Mouse (Mus musculus) myocyte (in vitro differentiated cells): Measurements from ENCODE around the gene Fam107b. TPM values are rescaled to one million over a fixed set of nuclear protein-coding genes. Genes with fewer than 3 reads are reported as not detected.

Source experiments
- H3K27me3 ChIP-seq: one replicate; pipeline ENCODE4 v1.6.1; 2011; ENCODE audit not compliant: control insufficient read depth, insufficient read depth, insufficient read length
- H3K36me3 ChIP-seq: one replicate; pipeline ENCODE4 v1.6.1; 2011; ENCODE audit not compliant: control insufficient read depth, insufficient read depth
- H3K4me2 ChIP-seq: one replicate; pipeline ENCODE4 v1.6.1; 2011; ENCODE audit warnings: low read depth, control low read depth
- H3K4me3 ChIP-seq: one replicate; pipeline ENCODE4 v1.5.1; 2011; ENCODE audit warnings: mild to moderate bottlenecking, control low read depth, moderate library complexity
- H3K79me2 ChIP-seq: one replicate; pipeline ENCODE4 v1.6.1; 2011; ENCODE audit not compliant: control insufficient read depth, insufficient read depth
- H3ac ChIP-seq: one replicate; pipeline ENCODE4 v1.6.1; 2011; ENCODE audit not compliant: control insufficient read depth, insufficient read length
- CEBPB ChIP-seq: IDR thresholded peaks from 2 replicates; pipeline ENCODE4 v1.6.1; 2011; ENCODE audit warnings: mild to moderate bottlenecking, moderate library complexity; ENCODE audit not compliant: poor library complexity, insufficient read depth, severe bottlenecking
- E2F4 ChIP-seq: IDR thresholded peaks from one replicate; pipeline ENCODE4 v1.6.1; 2011; ENCODE audit warnings: mild to moderate bottlenecking, control low read depth, moderate library complexity; ENCODE audit not compliant: insufficient read depth
- MAX ChIP-seq: IDR thresholded peaks from one replicate; pipeline ENCODE4 v1.6.1; 2011; ENCODE audit warnings: low read depth, mild to moderate bottlenecking, control low read depth
- MYOD1 ChIP-seq, 3 experiments: IDR thresholded peaks; one replicate each; pipeline ENCODE4 v1.6.1; 2011; ENCODE audit warnings: control low read depth in 2 of 3, low read depth in 2 of 3, mild to moderate bottlenecking in 2 of 3, moderate library complexity in 1 of 3; ENCODE audit not compliant: insufficient read length in 2 of 3, control insufficient read depth in 1 of 3
- MYOG ChIP-seq, 3 experiments: IDR thresholded peaks; one replicate each; pipeline ENCODE4 v1.6.1; 2011; ENCODE audit warnings: control low read depth in 2 of 3, low read depth in 2 of 3, mild to moderate bottlenecking in 2 of 3; ENCODE audit not compliant: insufficient read length in 2 of 3, control insufficient read depth in 1 of 3, insufficient read depth in 1 of 3
- POLR2A ChIP-seq: IDR thresholded peaks from one replicate; pipeline ENCODE4 v1.6.1; 2011; ENCODE audit warnings: low read depth, mild to moderate bottlenecking, control low read depth, moderate library complexity; ENCODE audit not compliant: insufficient read length
- POLR2AphosphoS2 ChIP-seq: IDR thresholded peaks from one replicate; pipeline ENCODE4 v1.6.1; 2011; ENCODE audit warnings: low read depth, control low read depth; ENCODE audit not compliant: insufficient read length
- REST ChIP-seq: IDR thresholded peaks from one replicate; pipeline ENCODE4 v1.6.1; 2011; ENCODE audit warnings: mild to moderate bottlenecking, control low read depth, moderate library complexity; ENCODE audit not compliant: insufficient read depth, insufficient read length
- SRF ChIP-seq: IDR thresholded peaks from one replicate; pipeline ENCODE4 v1.6.1; 2011; ENCODE audit warnings: low read depth; ENCODE audit not compliant: control insufficient read depth, insufficient read length
- TCF12 ChIP-seq: IDR thresholded peaks from one replicate; pipeline ENCODE4 v1.6.1; 2011; ENCODE audit warnings: mild to moderate bottlenecking, control low read depth; ENCODE audit not compliant: poor library complexity, insufficient read depth, severe bottlenecking
- TCF3 ChIP-seq: IDR thresholded peaks from one replicate; pipeline ENCODE4 v1.6.1; 2011; ENCODE audit warnings: low read depth, control low read depth; ENCODE audit not compliant: insufficient read length
- USF1 ChIP-seq: IDR thresholded peaks from one replicate; pipeline ENCODE4 v1.6.1; 2011; ENCODE audit warnings: low read depth, mild to moderate bottlenecking, control low read depth, moderate library complexity
- polyA plus RNA-seq: library from polyadenylated mRNA; unstranded; fragments of >200 nt; fragmentation: generic; extraction: Trizol; gene quantifications from one replicate; pipeline ENCODE4 v1.2.1, GENCODE M21; 2012; ENCODE audit warnings: missing spikeins

Fam107b gene
- polyA plus RNA-seq, 1 experiment = 10.0 TPM

- Histone ChIP-seq H3K36me3 (no peaks in the 10 kb centered on the region), H3K4me2 (no peak overlapping the region), H3ac (no peak overlapping the region), H3K4me3 (no peak overlapping the region), H3K27me3 (no peaks in the 10 kb centered on the region), H3K79me2 (peaks cover 36% of the 10 kb centered on the region)
- no peak for TF ChIP-seq POLR2A
- TF ChIP-seq REST = no peak
- no peak for TF ChIP-seq TCF3
Observed at GRCm38 (mm10) chr2:3738734-3739133, 168.4 kb downstream of the Fam107b start.

DNA sequence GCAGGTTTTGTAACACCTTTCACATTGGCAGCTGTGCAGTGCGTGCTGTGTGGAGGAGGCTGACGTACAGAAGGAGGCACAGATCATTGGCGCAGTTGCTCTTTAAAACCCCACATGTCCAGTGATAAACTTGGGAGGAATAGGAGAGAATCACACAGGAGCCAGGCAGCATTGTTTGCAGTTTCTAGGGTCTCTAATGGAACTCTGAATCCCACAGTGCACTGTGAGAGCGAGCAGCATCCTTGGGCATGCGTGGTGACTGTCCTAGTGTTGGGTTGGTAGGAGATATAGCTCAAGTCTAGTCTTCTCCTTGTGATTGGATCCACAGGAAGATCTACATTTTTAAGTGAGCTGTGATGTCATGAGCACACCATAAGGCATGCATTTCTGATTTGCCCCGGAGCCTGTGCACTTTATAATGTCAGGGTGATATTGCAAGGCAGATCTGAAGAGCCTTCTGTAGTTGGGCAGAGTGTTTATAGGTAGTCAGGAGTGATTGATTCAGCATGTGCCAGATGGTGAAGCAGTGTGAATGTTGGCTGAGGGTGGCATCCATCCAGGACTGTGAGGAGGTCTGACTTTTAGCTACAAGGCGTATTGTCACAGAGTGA lies 169.2 kb downstream of the Fam107b start:
- Histone ChIP-seq H3K36me3 (no peaks in the 10 kb centered on the region), H3K4me2 (no peak overlapping the region), H3ac (no peak overlapping the region), H3K79me2 (peaks cover 29% of the 10 kb centered on the region), H3K4me3 (no peak overlapping the region), H3K27me3 (no peaks in the 10 kb centered on the region)
- TF ChIP-seq CEBPB (no peak), TCF3 (no peak), REST (no peak), MYOD1 (IDR thresholded peaks at IDR 0.05; ENCODE audit: control insufficient read depth in 1 of 3, insufficient read length in 2 of 3, low read depth in 2 of 3) (no peak), USF1 (no peak), POLR2A (no peak), SRF (no peak), POLR2AphosphoS2 (no peak)

DNA sequence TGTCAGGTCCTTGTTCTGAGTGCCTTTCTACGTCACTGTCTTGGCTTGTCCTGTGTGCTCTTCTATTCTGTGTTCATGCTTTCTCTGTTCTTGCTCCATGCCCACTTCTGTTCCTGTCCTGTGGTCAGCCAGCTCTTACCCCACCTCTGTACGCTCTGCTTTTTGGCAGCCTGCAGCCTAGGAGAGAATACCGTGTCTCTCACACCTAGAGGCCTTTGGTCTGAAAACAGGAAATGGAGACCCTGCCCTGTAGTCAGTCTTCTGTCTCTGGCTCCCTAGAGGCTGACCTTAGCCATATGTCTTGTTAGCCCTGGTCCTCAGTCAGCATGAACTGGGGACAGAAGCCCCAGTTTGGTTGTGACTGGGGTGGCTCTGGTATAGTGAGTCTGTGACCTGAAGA lies 170.0 kb downstream of the Fam107b start:
- Histone ChIP-seq H3K4me2 (no peak overlapping the region), H3ac (no peak overlapping the region), H3K27me3 (no peaks in the 10 kb centered on the region), H3K36me3 (no peaks in the 10 kb centered on the region), H3K79me2 (peaks cover 21% of the 10 kb centered on the region), H3K4me3 (no peak overlapping the region)
- no peak for TF ChIP-seq SRF
- no peak for TF ChIP-seq TCF3
- no peak for TF ChIP-seq TCF12
- TF ChIP-seq USF1 = no peak
- no peak for TF ChIP-seq MYOD1 (IDR thresholded peaks at IDR 0.05; ENCODE audit: control insufficient read depth in 1 of 3, insufficient read length in 2 of 3, low read depth in 2 of 3)
- TF ChIP-seq REST = no peak
- no peak for TF ChIP-seq POLR2A
- no peak for TF ChIP-seq POLR2AphosphoS2
- TF ChIP-seq E2F4 = no peak
- no peak for TF ChIP-seq MYOG (IDR thresholded peaks at IDR 0.05; ENCODE audit: control insufficient read depth in 1 of 3, insufficient read depth in 1 of 3, insufficient read length in 2 of 3, low read depth in 2 of 3)
- TF ChIP-seq CEBPB = no peak
- TF ChIP-seq MAX = no peak

DNA sequence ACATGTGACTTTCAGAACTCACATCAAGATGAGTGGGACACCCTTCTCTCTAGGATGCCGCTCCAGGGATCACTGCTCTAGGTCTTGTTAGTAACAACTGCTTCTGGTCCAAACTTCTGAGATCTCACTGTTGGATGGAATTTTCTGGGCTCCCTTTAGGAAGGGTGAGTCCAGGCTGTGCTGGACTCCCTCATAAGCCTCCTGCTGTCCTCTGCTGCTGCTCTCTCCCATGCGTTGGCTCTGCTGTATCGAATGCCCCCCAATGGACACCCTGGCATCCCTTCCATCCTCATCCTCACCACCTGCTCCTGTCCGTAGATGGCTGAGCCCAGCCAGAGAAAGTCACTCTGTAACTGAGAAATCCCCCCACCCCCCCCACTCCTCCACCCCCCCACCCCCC lies 170.4 kb downstream of the Fam107b start:
- Histone ChIP-seq H3K4me2 (no peak overlapping the region), H3K79me2 (peaks cover 20% of the 10 kb centered on the region), H3ac (no peak overlapping the region), H3K36me3 (no peaks in the 10 kb centered on the region), H3K4me3 (no peak overlapping the region), H3K27me3 (no peaks in the 10 kb centered on the region)
- TF ChIP-seq MYOG (IDR thresholded peaks at IDR 0.05; ENCODE audit: control insufficient read depth in 1 of 3, insufficient read depth in 1 of 3, insufficient read length in 2 of 3, low read depth in 2 of 3) (no peak), POLR2A (no peak), E2F4 (no peak), CEBPB (no peak), POLR2AphosphoS2 (no peak), REST (no peak)

GRCm38 (mm10) chr2:3742519-3742918 lies 172.2 kb downstream of the Fam107b start:
- H3K4me3 ChIP-seq = no peak overlapping the region
- no peaks in the 10 kb centered on the region for H3K36me3 ChIP-seq
- no peak for TF ChIP-seq MYOD1 (IDR thresholded peaks at IDR 0.05; ENCODE audit: control insufficient read depth in 1 of 3, insufficient read length in 2 of 3, low read depth in 2 of 3)
- no peak for TF ChIP-seq POLR2A
- no peak for TF ChIP-seq E2F4
- no peak for TF ChIP-seq USF1
- TF ChIP-seq REST = no peak
- TF ChIP-seq MYOG (IDR thresholded peaks at IDR 0.05; ENCODE audit: control insufficient read depth in 1 of 3, insufficient read depth in 1 of 3, insufficient read length in 2 of 3, low read depth in 2 of 3) = no peak
- TF ChIP-seq CEBPB = no peak
- no peak for TF ChIP-seq TCF3
- no peak for TF ChIP-seq MAX
- no peak for TF ChIP-seq SRF

More at GRCm38 (mm10) chr2:3742519-3742918, 172.2 kb downstream of the Fam107b start:
- no peak overlapping the region for H3K4me2 ChIP-seq
- no peaks in the 10 kb centered on the region for H3K27me3 ChIP-seq
- H3ac ChIP-seq = no peak overlapping the region
- peaks cover 20% of the 10 kb centered on the region for H3K79me2 ChIP-seq
